ENCODE assay signal across 8 mouse cellular contexts in the genomic region with DNA sequence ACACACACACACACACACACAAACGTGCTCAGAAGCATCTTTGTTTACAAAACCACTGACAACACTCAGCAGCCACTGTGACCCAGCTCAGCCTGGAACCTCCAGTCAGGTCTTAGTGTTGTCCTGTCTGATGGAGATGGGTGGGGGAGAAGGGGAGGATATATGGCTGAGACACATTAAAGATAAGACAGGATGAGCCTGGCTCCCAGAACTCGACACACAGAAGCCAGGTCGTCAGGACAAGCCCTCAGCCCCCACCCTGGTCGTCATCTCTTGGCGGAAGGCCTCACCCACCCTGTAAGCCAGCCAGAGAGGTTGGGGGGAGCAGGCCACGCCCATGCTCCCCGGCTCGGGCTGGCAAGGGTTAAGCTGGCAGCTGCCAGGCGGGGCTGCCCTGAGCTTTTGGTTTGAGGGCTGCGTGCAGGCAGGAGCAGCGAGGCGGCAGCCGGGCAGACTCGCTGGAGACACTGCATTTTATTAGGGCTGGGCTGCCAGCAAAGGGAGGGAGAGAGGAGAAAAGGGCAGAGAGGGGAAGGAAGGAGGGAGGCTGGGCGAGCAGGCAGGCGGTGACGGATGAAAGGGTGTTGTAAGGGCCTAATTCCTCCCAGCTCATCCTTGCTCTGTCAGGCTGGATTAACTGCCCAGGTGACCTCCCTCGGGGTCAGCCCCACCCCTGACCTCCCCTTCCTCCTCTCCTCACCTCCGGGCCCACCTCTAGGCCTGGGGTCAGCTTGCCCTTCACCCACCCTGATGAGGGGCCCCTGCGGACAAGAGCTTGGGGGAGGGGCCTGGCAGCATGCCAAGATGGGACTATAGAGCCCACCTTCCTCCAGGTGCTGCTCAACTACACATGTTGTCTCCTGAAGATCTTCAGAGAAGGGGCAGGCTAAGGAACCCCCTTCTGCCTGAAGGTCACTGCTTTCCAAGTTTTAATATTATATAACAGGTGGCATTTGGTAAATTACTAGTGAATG. TPM values are rescaled to one million over a fixed set of nuclear protein-coding genes. Genes with fewer than 3 reads are reported as not detected.
DNase-seq lines count a peak whose midpoint lies in the region; ATAC-seq lines count a peak whose summit lies in the region.

No protein-coding gene starts in this region.

- 0 out of 2 replicates have a peak overlapping the region, but pooled peaks have one; percentile 6 for H3K4me3 ChIP-seq in kidney, embryonic 15.5 days (replicated peaks)

- WGBS in kidney, embryonic 15.5 days: under 1% methylated on average over 18 of the region's 20 CpGs

- no peak overlapping the region for H3K9ac ChIP-seq in kidney, embryonic 15.5 days

- H3K4me2 ChIP-seq in kidney, embryonic 15.5 days: peak overlapping the region; percentile 48

- peak overlapping the region; percentile 69 for H3K27ac ChIP-seq in kidney, embryonic 15.5 days

- H3K4me1 ChIP-seq in kidney, embryonic 15.5 days: peaks cover 33% of the 10 kb centered on the region

- DNase-seq in kidney, adult 8-10 months: no peak
- DNase-seq in NIH3T3 (ENCODE audit: low read depth): peak; percentile 59
- peak; percentile 65 for DNase-seq in mesoderm, embryonic 11.5 days (ENCODE audit: low read depth, low spot score)
- DNase-seq in frontal cortex, postnatal 25 days (ENCODE audit: low spot score in 2 of 2): no peak
- DNase-seq in left cerebral cortex, adult 9 months (ENCODE audit: low spot score in 2 of 2): no peak
- DNase-seq in spleen, postnatal 4 days (ENCODE audit: low spot score in 2 of 2): no peak

- ATAC-seq in kidney, embryonic 15.5 days (replicated peaks; ENCODE audit: low FRiP score): peak; percentile 71
- ATAC-seq in granulocyte monocyte progenitor cell, adult 5-6 weeks (replicated peaks; ENCODE audit: poor library complexity, severe bottlenecking): peak; percentile 48

- H3K9me3 ChIP-seq in kidney, embryonic 15.5 days (replicated peaks): no peaks in the 10 kb centered on the region

- no peaks in the 10 kb centered on the region for H3K36me3 ChIP-seq in kidney, embryonic 15.5 days

- peaks cover 73% of the 10 kb centered on the region for H3K27me3 ChIP-seq in kidney, embryonic 15.5 days

RNA-seq across cellular contexts. Expression of gene Dlx3, which starts 6.6 kb away (rescaled TPM):
- polyA plus RNA-seq in kidney, embryonic 15.5 days (2015; fragmentation: Nextera tagmentation; extraction: Ambion mirVana): 0.78 and 2.5 TPM in 2 replicates
- total RNA-seq in granulocyte monocyte progenitor cell, adult 5-6 weeks (2014; fragmentation: Nextera tagmentation): not detected in 2 replicates
- total RNA-seq in granulocyte monocyte progenitor cell, adult 5-6 weeks (2017): not detected in 2 replicates

RNA-seq across cellular contexts. Expression of gene Dlx4, which starts 19.5 kb away (rescaled TPM):
- not detected in 2 replicates for polyA plus RNA-seq in kidney, embryonic 15.5 days (2015; fragmentation: Nextera tagmentation; extraction: Ambion mirVana)
- not detected in 2 replicates for total RNA-seq in granulocyte monocyte progenitor cell, adult 5-6 weeks (2014; fragmentation: Nextera tagmentation)
- not detected in 2 replicates for total RNA-seq in granulocyte monocyte progenitor cell, adult 5-6 weeks (2017)

RNA-seq across cellular contexts. Expression of gene Itga3, which starts 50.0 kb away (rescaled TPM):
- polyA plus RNA-seq in kidney, embryonic 15.5 days (2015; fragmentation: Nextera tagmentation; extraction: Ambion mirVana): 21.0 and 22.9 TPM in 2 replicates
- total RNA-seq in granulocyte monocyte progenitor cell, adult 5-6 weeks (2014; fragmentation: Nextera tagmentation): not detected in 2 replicates
- total RNA-seq in granulocyte monocyte progenitor cell, adult 5-6 weeks (2017): not detected in 2 replicates

Comparison
In these comparisons a context has a peak if more than half of its experiments do, and no peak if none do; other contexts are left out.
1. DNase-seq: peak in NIH3T3 (single experiment) and mesoderm, embryonic 11.5 days (single experiment); none in kidney, adult 8-10 months (0 of 2), frontal cortex, postnatal 25 days (0 of 2), left cerebral cortex, adult 9 months (0 of 2) and spleen, postnatal 4 days (0 of 2).